Mouse (Mus musculus): ENCODE results near the gene Ripk1. TPM values are rescaled to one million over a fixed set of nuclear protein-coding genes. Genes with fewer than 3 reads are reported as not detected.

Ripk1 gene
- polyA plus RNA-seq (2014; fragmentation: Nextera tagmentation; extraction: Ambion mirVana): 9.8 and 11.3 TPM in 2 replicates

GRCm38 (mm10) chr13:34002058-34003006 lies at the start of gene Ripk1, which contains the start of gene Serpinb6a:
Ripk1 (plus strand) TSS chr13:34002363.
Serpinb6a (minus strand) TSS chr13:34002794.
- Histone ChIP-seq H3K27ac (ENCODE audit: low read depth, low read length) (peak within 1 kb of the TSS; percentile 62; the same call in 1 of the 2 replicates), H3K4me3 (ENCODE audit: low read depth, low read length) (peak within 1 kb of the TSS; percentile 92), H3K9ac (ENCODE audit: low read length) (peak within 1 kb of the TSS; percentile 87), H3K9me3 (ENCODE audit: control insufficient read depth, low read length) (no peaks in the 10 kb centered on the region), H3K27me3 (ENCODE audit: control insufficient read depth, insufficient read depth, low read length) (no peaks in the 10 kb centered on the region), H3K36me3 (ENCODE audit: control insufficient read depth, insufficient read depth, low read length) (no peaks in the 10 kb centered on the region), H3K4me1 (replicated peaks; ENCODE audit: control insufficient read depth, insufficient read depth, low read length) (no peaks in the 10 kb centered on the region; the same call in 1 of the 2 replicates), H3K4me2 (ENCODE audit: low read depth, low read length, severe bottlenecking) (peak within 1 kb of the TSS; percentile 86)
- under 1% methylated on average over 89 of the region's 92 CpGs for WGBS
- DNase-seq (ENCODE audit: low spot score) (peak; percentile 93), ATAC-seq (replicated peaks; ENCODE audit: low FRiP score) (peak; percentile 96)

GRCm38 (mm10) chr13:33952947-33953346 lies 49.2 kb upstream of the Ripk1 start:
- 80% methylated on average over 2 of the region's 2 CpGs for WGBS
- Histone ChIP-seq H3K4me3 (ENCODE audit: low read depth, low read length) (no peak overlapping the region), H3K9ac (ENCODE audit: low read length) (no peak overlapping the region), H3K36me3 (ENCODE audit: control insufficient read depth, insufficient read depth, low read length) (no peaks in the 10 kb centered on the region), H3K4me1 (replicated peaks; ENCODE audit: control insufficient read depth, insufficient read depth, low read length) (no peaks in the 10 kb centered on the region), H3K4me2 (ENCODE audit: low read depth, low read length, severe bottlenecking) (no peak overlapping the region), H3K9me3 (ENCODE audit: control insufficient read depth, low read length) (no peaks in the 10 kb centered on the region), H3K27me3 (ENCODE audit: control insufficient read depth, insufficient read depth, low read length) (no peaks in the 10 kb centered on the region), H3K27ac (ENCODE audit: low read depth, low read length) (no peak overlapping the region)
- no peak for ATAC-seq (replicated peaks; ENCODE audit: low FRiP score)
- no peak for DNase-seq (ENCODE audit: low spot score)

DNA sequence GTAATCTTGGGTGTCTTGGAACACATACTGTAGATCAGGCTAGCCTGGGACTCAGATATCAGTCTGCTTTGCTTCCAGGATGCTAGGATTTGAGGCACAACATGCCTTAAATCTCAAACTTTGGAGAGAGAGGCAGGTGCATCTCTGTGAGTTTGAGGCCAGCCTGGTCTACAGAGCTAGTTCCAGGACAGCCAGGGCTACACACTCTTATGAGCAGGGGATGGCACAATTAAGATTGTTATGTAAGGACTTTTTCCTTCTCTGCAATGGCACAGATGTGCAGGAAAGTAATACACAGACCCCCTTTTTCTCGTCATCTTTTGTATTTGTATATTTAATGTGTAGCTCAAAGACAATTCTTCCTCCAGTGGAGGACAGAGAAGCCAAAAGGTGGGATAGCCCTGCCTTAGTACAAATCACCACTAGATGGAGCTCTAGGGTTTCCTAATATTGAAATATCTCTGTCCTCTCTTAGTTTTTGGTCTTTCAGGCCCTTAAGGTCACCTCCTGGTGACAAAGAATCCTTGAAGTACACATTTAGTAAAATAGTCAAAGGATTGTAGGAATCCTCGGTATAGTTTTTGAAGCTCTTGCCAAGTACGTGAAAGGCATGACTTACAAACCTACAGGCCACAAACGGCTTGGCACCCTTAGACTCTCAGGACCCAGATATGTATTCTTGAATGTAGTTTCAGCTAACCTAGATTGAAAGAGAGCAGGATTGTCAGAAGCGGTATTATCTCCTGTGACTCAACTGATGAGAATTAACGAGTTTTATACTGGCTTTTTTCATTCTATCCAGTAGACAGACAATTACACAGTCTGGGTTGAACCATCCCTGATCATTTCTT lies 45.4 kb upstream of the Ripk1 start:
- Histone ChIP-seq H3K9me3 (ENCODE audit: control insufficient read depth, low read length) (no peaks in the 10 kb centered on the region), H3K4me2 (ENCODE audit: low read depth, low read length, severe bottlenecking) (no peak overlapping the region), H3K27ac (ENCODE audit: low read depth, low read length) (no peak overlapping the region), H3K36me3 (ENCODE audit: control insufficient read depth, insufficient read depth, low read length) (no peaks in the 10 kb centered on the region), H3K4me1 (replicated peaks; ENCODE audit: control insufficient read depth, insufficient read depth, low read length) (no peaks in the 10 kb centered on the region), H3K27me3 (ENCODE audit: control insufficient read depth, insufficient read depth, low read length) (no peaks in the 10 kb centered on the region), H3K9ac (ENCODE audit: low read length) (no peak overlapping the region), H3K4me3 (ENCODE audit: low read depth, low read length) (no peak overlapping the region)
- DNase-seq (ENCODE audit: low spot score) (no peak), ATAC-seq (replicated peaks; ENCODE audit: low FRiP score) (no peak; the same call in 1 of the 2 replicates)
- 37% methylated on average over 6 of the region's 6 CpGs for WGBS

- ATAC-seq (replicated peaks; ENCODE audit: low FRiP score): no peak
- Histone ChIP-seq H3K9ac (ENCODE audit: low read length) (no peak overlapping the region), H3K27ac (ENCODE audit: low read depth, low read length) (no peak overlapping the region), H3K4me2 (ENCODE audit: low read depth, low read length, severe bottlenecking) (no peak overlapping the region), H3K27me3 (ENCODE audit: control insufficient read depth, insufficient read depth, low read length) (no peaks in the 10 kb centered on the region), H3K4me3 (ENCODE audit: low read depth, low read length) (no peak overlapping the region), H3K36me3 (ENCODE audit: control insufficient read depth, insufficient read depth, low read length) (no peaks in the 10 kb centered on the region), H3K4me1 (replicated peaks; ENCODE audit: control insufficient read depth, insufficient read depth, low read length) (no peaks in the 10 kb centered on the region), H3K9me3 (ENCODE audit: control insufficient read depth, low read length) (no peaks in the 10 kb centered on the region)
- DNase-seq (ENCODE audit: low spot score): no peak
- 93% methylated on average over 2 of the region's 2 CpGs for WGBS
Measured at GRCm38 (mm10) chr13:33959771-33960170, 42.4 kb upstream of the Ripk1 start.

DNA sequence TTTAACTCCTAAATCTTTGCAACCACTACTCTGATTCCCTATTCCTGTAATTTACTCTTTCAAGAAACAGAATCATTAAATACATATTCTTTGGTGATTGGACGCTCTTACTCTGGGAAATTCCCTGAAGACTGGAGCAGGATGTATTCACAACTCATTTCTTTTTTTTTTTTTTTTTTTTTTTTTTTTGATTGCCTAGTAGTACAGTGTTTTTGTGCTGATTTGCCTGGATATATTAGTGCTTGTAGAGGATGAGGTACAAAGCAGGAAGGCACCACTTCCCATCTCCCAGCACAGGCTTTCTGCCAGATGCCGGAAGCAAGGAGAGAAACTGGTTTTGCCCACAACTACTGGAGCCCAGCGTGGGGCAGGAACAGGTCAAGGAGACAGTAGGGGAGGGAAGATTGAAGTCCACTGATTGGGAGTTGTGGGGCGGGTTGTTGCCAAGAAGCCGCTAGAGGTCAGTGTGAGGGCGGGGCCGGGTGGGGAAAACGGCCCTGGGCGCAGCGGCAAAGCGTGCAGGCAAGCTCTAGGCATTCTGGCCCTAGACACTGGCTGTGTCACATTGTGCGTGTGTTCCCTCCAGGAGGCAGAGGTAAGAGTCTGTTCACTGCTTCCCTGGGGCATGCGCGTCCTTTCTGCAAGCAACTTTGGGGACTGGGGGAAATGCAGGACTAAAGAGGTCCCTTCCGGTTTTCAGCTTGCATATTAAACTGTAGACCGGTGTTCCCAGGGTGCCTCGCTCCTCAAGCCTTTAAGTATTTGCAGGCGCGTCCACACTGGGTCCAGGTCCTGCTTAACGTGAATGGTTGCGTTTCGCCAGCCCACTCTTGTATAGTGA lies 37.7 kb upstream of the Ripk1 start, which contains the start of gene Nqo2:
Nqo2 (plus strand) TSS at position 482 of the 841 bp plus-strand sequence.
- DNase-seq (ENCODE audit: low spot score) (peak; percentile 87), ATAC-seq (replicated peaks; ENCODE audit: low FRiP score) (peak; percentile 90)
- Histone ChIP-seq H3K27me3 (ENCODE audit: control insufficient read depth, insufficient read depth, low read length) (no peaks in the 10 kb centered on the region), H3K9me3 (ENCODE audit: control insufficient read depth, low read length) (no peaks in the 10 kb centered on the region), H3K4me1 (replicated peaks; ENCODE audit: control insufficient read depth, insufficient read depth, low read length) (no peaks in the 10 kb centered on the region), H3K36me3 (ENCODE audit: control insufficient read depth, insufficient read depth, low read length) (no peaks in the 10 kb centered on the region), H3K4me2 (ENCODE audit: low read depth, low read length, severe bottlenecking) (peak within 1 kb of the TSS; percentile 75), H3K9ac (ENCODE audit: low read length) (peak within 1 kb of the TSS; percentile 68), H3K4me3 (ENCODE audit: low read depth, low read length) (peak within 1 kb of the TSS; percentile 46), H3K27ac (ENCODE audit: low read depth, low read length) (peak within 1 kb of the TSS; percentile 61; the same call in 1 of the 2 replicates)
- WGBS: 3% methylated on average over 22 of the region's 22 CpGs

- DNase-seq (ENCODE audit: low spot score) (no peak), ATAC-seq (replicated peaks; ENCODE audit: low FRiP score) (peak; percentile 31; the same call in 1 of the 2 replicates)
- Histone ChIP-seq H3K9me3 (ENCODE audit: control insufficient read depth, low read length) (no peaks in the 10 kb centered on the region), H3K9ac (ENCODE audit: low read length) (peak overlapping the region; percentile 68), H3K4me1 (replicated peaks; ENCODE audit: control insufficient read depth, insufficient read depth, low read length) (no peaks in the 10 kb centered on the region), H3K4me2 (ENCODE audit: low read depth, low read length, severe bottlenecking) (peak overlapping the region; percentile 75), H3K4me3 (ENCODE audit: low read depth, low read length) (peak overlapping the region; percentile 46), H3K36me3 (ENCODE audit: control insufficient read depth, insufficient read depth, low read length) (no peaks in the 10 kb centered on the region), H3K27ac (ENCODE audit: low read depth, low read length) (no peak overlapping the region), H3K27me3 (ENCODE audit: control insufficient read depth, insufficient read depth, low read length) (no peaks in the 10 kb centered on the region)
- 27% methylated on average over 14 of the region's 14 CpGs for WGBS
Measured at GRCm38 (mm10) chr13:33965056-33966024, 36.8 kb upstream of the Ripk1 start.

GRCm38 (mm10) chr13:33966025-33966412 lies 36.1 kb upstream of the Ripk1 start:
- no peak overlapping the region for H3K4me3 ChIP-seq (ENCODE audit: low read depth, low read length)
- no peaks in the 10 kb centered on the region for H3K27me3 ChIP-seq (ENCODE audit: control insufficient read depth, insufficient read depth, low read length)
- H3K9me3 ChIP-seq (ENCODE audit: control insufficient read depth, low read length): no peaks in the 10 kb centered on the region
- no peak overlapping the region for H3K27ac ChIP-seq (ENCODE audit: low read depth, low read length)
- H3K9ac ChIP-seq (ENCODE audit: low read length): no peak overlapping the region
- no peaks in the 10 kb centered on the region for H3K36me3 ChIP-seq (ENCODE audit: control insufficient read depth, insufficient read depth, low read length)
- 78% methylated on average over 4 of the region's 4 CpGs for WGBS
- DNase-seq (ENCODE audit: low spot score) (no peak), ATAC-seq (replicated peaks; ENCODE audit: low FRiP score) (no peak)
- H3K4me2 ChIP-seq (ENCODE audit: low read depth, low read length, severe bottlenecking): no peak overlapping the region
- no peaks in the 10 kb centered on the region for H3K4me1 ChIP-seq (replicated peaks; ENCODE audit: control insufficient read depth, insufficient read depth, low read length)
